19 mouse cellular contexts compared by ENCODE assay signal in the genomic region with DNA sequence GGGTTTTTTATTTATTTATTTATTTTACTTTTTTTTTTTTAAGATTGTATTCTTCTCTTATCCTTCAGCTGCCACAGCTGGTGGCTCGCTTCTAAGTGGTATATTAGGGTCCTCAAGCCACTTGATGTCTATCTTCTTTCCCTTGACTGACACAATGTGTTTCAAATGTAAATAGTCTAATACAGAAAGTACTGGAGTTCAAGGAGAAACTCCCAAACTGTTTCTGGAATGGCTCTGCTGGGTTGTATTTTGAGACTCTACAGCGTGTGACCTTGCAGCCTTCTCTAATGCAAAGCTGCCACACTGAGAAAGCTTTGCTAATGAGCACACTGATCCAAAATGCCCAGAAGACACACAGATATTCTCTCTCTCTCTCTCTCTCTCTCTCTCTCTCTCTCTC.
DNase-seq lines count a peak whose midpoint lies in the region; ATAC-seq and TF ChIP-seq lines count a peak whose summit lies in the region.
"Had no signal": no experiment of that assay in that cellular context is flagged by ENCODE, and none has a peak within 500 bp of the region (broad histone marks: within the 10 kb centered on the region; RNA-seq: fewer than 3 reads in every experiment).

No protein-coding gene starts in this region.

- TF ChIP-seq POLR2A in brain, embryonic 14.5 days (IDR thresholded peaks at IDR 0.05; ENCODE audit: borderline replicate concordance, extremely low read depth, insufficient read depth, insufficient read length, poor library complexity, severe bottlenecking): no peak

- H3K27ac ChIP-seq in midbrain, embryonic 11.5 days (ENCODE audit: low read depth, low read length): no peak overlapping the region
- H3K27ac ChIP-seq in midbrain, embryonic 10.5 days (replicated peaks): no peak overlapping the region
- H3K27ac ChIP-seq: embryonic facial prominence, embryonic 10.5 days; heart, adult 2 months; hindbrain, embryonic 10.5 days; hindbrain, embryonic 14.5 days had no signal

- H3K4me3 ChIP-seq in midbrain, embryonic 11.5 days (ENCODE audit: low read depth, low read length): no peak overlapping the region
- H3K4me3 ChIP-seq in midbrain, embryonic 10.5 days: no peak overlapping the region
- H3K4me3 ChIP-seq: embryonic facial prominence, embryonic 10.5 days; heart, adult 2 months; hindbrain, embryonic 10.5 days had no signal

- peak; percentile 14 for DNase-seq in midbrain, embryonic 11.5 days (ENCODE audit: low spot score, missing footprints)
- no peak for DNase-seq in midbrain, embryonic 10.5 days (ENCODE audit: low spot score)
- DNase-seq in R1 (ENCODE audit: low read depth, low spot score) (peak; percentile 35), adipocyte (ENCODE audit: low spot score) (no peak)
- peak; percentile 74 for DNase-seq in brain, embryonic 14.5 days (ENCODE audit: low read depth)
- DNase-seq: adrenal gland, adult 2 months; adrenal gland, postnatal 25 days; cerebellum, adult 2 months; cerebellum, postnatal 10 days; gastrocnemius, postnatal 14 days; heart, adult 2 months had no signal

- no peak overlapping the region for H3K9ac ChIP-seq in midbrain, embryonic 11.5 days (ENCODE audit: low read length)
- H3K9ac ChIP-seq: hindbrain, embryonic 14.5 days had no signal

- no peaks in the 10 kb centered on the region for H3K27me3 ChIP-seq in midbrain, embryonic 11.5 days (ENCODE audit: control insufficient read depth, insufficient read depth, low read length)
- H3K27me3 ChIP-seq in midbrain, embryonic 10.5 days (ENCODE audit: low read depth, poor library complexity, severe bottlenecking): no peaks in the 10 kb centered on the region

- no peak for ATAC-seq in midbrain, embryonic 11.5 days (ENCODE audit: low FRiP score)
- no peak for ATAC-seq in inflammation-experienced regulatory T-cells, adult 6 months
- ATAC-seq: activated CD4-positive, CD25-positive, alpha-beta regulatory T cell, adult 4 months; intestine, embryonic 16.5 days had no signal

- 0 out of 2 replicates have a peak, but pooled peaks cover 1% of the 10 kb centered on the region for H3K4me1 ChIP-seq in midbrain, embryonic 11.5 days (ENCODE audit: control insufficient read depth, insufficient read depth, low read length)
- H3K4me1 ChIP-seq in midbrain, embryonic 10.5 days: peaks cover 11% of the 10 kb centered on the region

- TF ChIP-seq CTCF in brain, embryonic 14.5 days (IDR thresholded peaks at IDR 0.05; ENCODE audit: borderline replicate concordance, extremely low read depth, insufficient read depth, insufficient read length): no peak

- no peak overlapping the region for H3K4me2 ChIP-seq in midbrain, embryonic 11.5 days
- H3K4me2 ChIP-seq: heart, embryonic 11.5 days; hindbrain, embryonic 14.5 days had no signal

- no peaks in the 10 kb centered on the region for H3K9me3 ChIP-seq in midbrain, embryonic 11.5 days (ENCODE audit: control insufficient read depth, low read length)
- H3K9me3 ChIP-seq in midbrain, embryonic 10.5 days (replicated peaks): no peaks in the 10 kb centered on the region
- H3K9me3 ChIP-seq: embryonic facial prominence, embryonic 10.5 days; G1E; hindbrain, embryonic 10.5 days had no signal

- H3K36me3 ChIP-seq in midbrain, embryonic 11.5 days (ENCODE audit: control insufficient read depth, insufficient read depth, low read length): no peaks in the 10 kb centered on the region
- no peaks in the 10 kb centered on the region for H3K36me3 ChIP-seq in midbrain, embryonic 10.5 days
- H3K36me3 ChIP-seq: embryonic facial prominence, embryonic 10.5 days; G1E; hindbrain, embryonic 10.5 days had no signal

- 67% methylated on average over 2 of the region's 2 CpGs for WGBS in midbrain, embryonic 11.5 days
- WGBS in midbrain, embryonic 10.5 days: 72% methylated on average over 2 of the region's 2 CpGs

Comparison
In these comparisons a context has a peak if more than half of its experiments do, and no peak if none do; other contexts are left out.
1. DNase-seq: peak in midbrain, embryonic 11.5 days (single experiment), R1 (single experiment) and brain, embryonic 14.5 days (single experiment); none in midbrain, embryonic 10.5 days (single experiment) and adipocyte (single experiment).